Mouse (Mus musculus) neural tube, embryonic 14.5 days (tissue): ENCODE data around the gene Mef2c. TPM values are rescaled to one million over a fixed set of nuclear protein-coding genes. Genes with fewer than 3 reads are reported as not detected.
A peak's percentile ranks its signal among the peaks of the same experiment; 100 is the strongest.

Experiments used
- ATAC-seq: fragments of 200-750 bp; cut with Nextera tagmentation; 2 replicates; pipeline ENCODE4 v1.8.0; 2017; ENCODE audit warnings: low read depth, mild to moderate bottlenecking, moderate TSS enrichment, moderate library complexity
- H3K27ac ChIP-seq: fragments of 300-500 bp; sonication (generic); 2 replicates; pipeline ENCODE4 v1.5.1; 2014; ENCODE audit warnings: low read depth, mild to moderate bottlenecking, control low read depth, low read length, moderate library complexity, mixed read lengths
- H3K27me3 ChIP-seq: fragments of 300-500 bp; sonication (generic); 2 replicates; pipeline ENCODE4 v1.6.1; 2014; ENCODE audit warnings: low read length; ENCODE audit not compliant: control insufficient read depth, insufficient read depth
- H3K36me3 ChIP-seq: fragments of 300-500 bp; sonication (generic); 2 replicates; pipeline ENCODE4 v1.6.1; 2014; ENCODE audit warnings: low read length, mixed read lengths; ENCODE audit not compliant: control insufficient read depth, insufficient read depth
- H3K4me1 ChIP-seq: fragments of 300-500 bp; sonication (generic); 2 replicates; pipeline ENCODE4 v1.6.1; 2014; ENCODE audit warnings: low read length; ENCODE audit not compliant: control insufficient read depth, insufficient read depth
- H3K4me2 ChIP-seq: fragments of 300-500 bp; sonication (generic); 2 replicates; pipeline ENCODE4 v1.6.1; 2014; ENCODE audit warnings: mild to moderate bottlenecking, low read depth, low read length, control low read depth
- H3K4me3 ChIP-seq: fragments of 300-500 bp; sonication (generic); 2 replicates; pipeline ENCODE4 v1.5.1; 2014; ENCODE audit warnings: low read depth, low read length, control low read depth, mixed read lengths
- H3K9ac ChIP-seq: fragments of 300-500 bp; sonication (generic); replicated peaks from 2 replicates; pipeline ENCODE4 v1.6.1; 2014; ENCODE audit warnings: low read depth, mild to moderate bottlenecking, control low read depth, low read length, mixed read lengths
- H3K9me3 ChIP-seq: fragments of 300-500 bp; sonication (generic); 2 replicates; pipeline ENCODE4 v1.6.1; 2016; ENCODE audit warnings: low read length; ENCODE audit not compliant: control insufficient read depth
- WGBS: fragments of 180-500 bp; shearing (Covaris S2); extraction: QIAGEN DNeasy Blood & Tissue Kit; methylation state at CpG from one replicate; pipeline ENCODE4 v1.1.7; 2014; 5-methylcytosine and 5-hydroxymethylcytosine counted together
- polyA plus RNA-seq: library from polyadenylated mRNA; unstranded; fragments of >200 nt; fragmentation: Nextera tagmentation; extraction: Ambion mirVana; gene quantifications from 2 replicates; pipeline ENCODE4 v1.2.1, GENCODE M21; 2014

The Mef2c gene
- polyA plus RNA-seq, 1 experiment from 2014 or later: 32.4 TPM

GRCm38 (mm10) chr13:83604785-83605184, 101.0 kb downstream of the Mef2c start:
- Histone ChIP-seq H3K36me3 (no peaks in the 10 kb centered on the region), H3K27ac (no peak overlapping the region), H3K4me1 (0 out of 2 replicates have a peak, but pooled peaks cover 3% of the 10 kb centered on the region), H3K9me3 (no peaks in the 10 kb centered on the region), H3K9ac (no peak overlapping the region), H3K4me3 (no peak overlapping the region), H3K27me3 (no peaks in the 10 kb centered on the region), H3K4me2 (no peak overlapping the region)
- ATAC-seq: peak; percentile 47; the same call in 1 of the 2 replicates
- WGBS: 12% methylated on average over 4 of the region's 4 CpGs

- no peak overlapping the region for H3K4me2 ChIP-seq
- no peak overlapping the region for H3K27ac ChIP-seq
- 0 out of 2 replicates have a peak, but pooled peaks cover 3% of the 10 kb centered on the region for H3K4me1 ChIP-seq
- WGBS: 29% methylated on average over 4 of the region's 4 CpGs
- no peak overlapping the region for H3K9ac ChIP-seq
- H3K4me3 ChIP-seq: no peak overlapping the region
- no peaks in the 10 kb centered on the region for H3K9me3 ChIP-seq
- no peaks in the 10 kb centered on the region for H3K36me3 ChIP-seq
- peak; percentile 70; the same call in 1 of the 2 replicates for ATAC-seq
- no peaks in the 10 kb centered on the region for H3K27me3 ChIP-seq
Observed at GRCm38 (mm10) chr13:83607883-83608581, 104.2 kb downstream of the Mef2c start.

GRCm38 (mm10) chr13:83608851-83609516, 105.2 kb downstream of the Mef2c start:
- ATAC-seq: no peak
- Histone ChIP-seq H3K4me3 (no peak overlapping the region), H3K9ac (no peak overlapping the region), H3K27me3 (no peaks in the 10 kb centered on the region), H3K36me3 (no peaks in the 10 kb centered on the region), H3K27ac (no peak overlapping the region), H3K4me1 (0 out of 2 replicates have a peak, but pooled peaks cover 3% of the 10 kb centered on the region), H3K9me3 (no peaks in the 10 kb centered on the region), H3K4me2 (no peak overlapping the region)
- 59% methylated on average over 3 of the region's 3 CpGs for WGBS

- no peak overlapping the region for H3K4me3 ChIP-seq
- no peak overlapping the region for H3K9ac ChIP-seq
- H3K27ac ChIP-seq: no peak overlapping the region
- no peaks in the 10 kb centered on the region for H3K9me3 ChIP-seq
- no peaks in the 10 kb centered on the region for H3K27me3 ChIP-seq
- 72% methylated on average over 3 of the region's 3 CpGs for WGBS
- no peaks in the 10 kb centered on the region for H3K36me3 ChIP-seq
- H3K4me1 ChIP-seq: 0 out of 2 replicates have a peak, but pooled peaks cover 3% of the 10 kb centered on the region
- no peak overlapping the region for H3K4me2 ChIP-seq
- ATAC-seq: no peak
Observed at GRCm38 (mm10) chr13:83609517-83609878, 105.7 kb downstream of the Mef2c start.

GRCm38 (mm10) chr13:83610124-83610523, 106.3 kb downstream of the Mef2c start:
- H3K4me3 ChIP-seq: no peak overlapping the region
- 87% methylated on average over 8 of the region's 8 CpGs for WGBS
- ATAC-seq: no peak
- no peaks in the 10 kb centered on the region for H3K36me3 ChIP-seq
- H3K9me3 ChIP-seq: no peaks in the 10 kb centered on the region
- H3K9ac ChIP-seq: no peak overlapping the region
- no peaks in the 10 kb centered on the region for H3K4me1 ChIP-seq
- no peak overlapping the region for H3K4me2 ChIP-seq
- no peaks in the 10 kb centered on the region for H3K27me3 ChIP-seq
- no peak overlapping the region for H3K27ac ChIP-seq

- WGBS: 79% methylated on average over 1 of the region's 1 CpGs
- Histone ChIP-seq H3K4me2 (no peak overlapping the region), H3K27ac (no peak overlapping the region), H3K4me3 (no peak overlapping the region), H3K36me3 (no peaks in the 10 kb centered on the region), H3K4me1 (no peaks in the 10 kb centered on the region), H3K9ac (no peak overlapping the region), H3K27me3 (no peaks in the 10 kb centered on the region), H3K9me3 (no peaks in the 10 kb centered on the region)
- no peak for ATAC-seq
Observed at GRCm38 (mm10) chr13:83612195-83612594, 108.4 kb downstream of the Mef2c start.

- no peaks in the 10 kb centered on the region for H3K9me3 ChIP-seq
- H3K27me3 ChIP-seq: no peaks in the 10 kb centered on the region
- ATAC-seq: no peak
- WGBS: 91% methylated on average over 3 of the region's 3 CpGs
- no peak overlapping the region for H3K9ac ChIP-seq
- H3K4me3 ChIP-seq: no peak overlapping the region
- no peak overlapping the region for H3K27ac ChIP-seq
- no peaks in the 10 kb centered on the region for H3K4me1 ChIP-seq
- no peaks in the 10 kb centered on the region for H3K36me3 ChIP-seq
- H3K4me2 ChIP-seq: no peak overlapping the region
Observed at GRCm38 (mm10) chr13:83615875-83616274, 112.0 kb downstream of the Mef2c start.

- Histone ChIP-seq H3K4me2 (no peak overlapping the region), H3K4me1 (no peaks in the 10 kb centered on the region), H3K36me3 (no peaks in the 10 kb centered on the region), H3K27me3 (no peaks in the 10 kb centered on the region), H3K9ac (no peak overlapping the region), H3K27ac (no peak overlapping the region), H3K4me3 (no peak overlapping the region), H3K9me3 (no peaks in the 10 kb centered on the region)
- WGBS: 95% methylated on average over 4 of the region's 4 CpGs
- no peak for ATAC-seq
Observed at GRCm38 (mm10) chr13:83624651-83625050, 120.8 kb downstream of the Mef2c start.

- Histone ChIP-seq H3K9me3 (no peaks in the 10 kb centered on the region), H3K4me1 (no peaks in the 10 kb centered on the region), H3K4me3 (no peak overlapping the region), H3K9ac (no peak overlapping the region), H3K27ac (no peak overlapping the region), H3K4me2 (no peak overlapping the region), H3K27me3 (no peaks in the 10 kb centered on the region), H3K36me3 (no peaks in the 10 kb centered on the region)
- 89% methylated on average over 4 of the region's 4 CpGs for WGBS
- no peak for ATAC-seq
Observed at GRCm38 (mm10) chr13:83627429-83627828, 123.6 kb downstream of the Mef2c start.
